Mouse (Mus musculus): Measurements from ENCODE around the gene Cux1. TPM values are rescaled to one million over a fixed set of nuclear protein-coding genes. Genes with fewer than 3 reads are reported as not detected.

Cux1 gene
- polyA plus RNA-seq, 1 experiment, result 39.7 TPM

- TF ChIP-seq FLI1 (IDR thresholded peaks at IDR 0.05; ENCODE audit: low read length) (no peak), GATA1 (IDR thresholded peaks at IDR 0.05; ENCODE audit: borderline replicate concordance, low read length) (no peak)
- no peak overlapping the region for H3K4me3 ChIP-seq (replicated peaks)
- H3K36me3 ChIP-seq (replicated peaks; ENCODE audit: low read length), result peaks cover 16% of the 10 kb centered on the region
- H3K27me3 ChIP-seq (replicated peaks), result no peaks in the 10 kb centered on the region
- no peaks in the 10 kb centered on the region for H3K9me3 ChIP-seq
- peaks cover 78% of the 10 kb centered on the region for H3K4me1 ChIP-seq
These were observed 24.1 kb downstream of the Cux1 start for GRCm38 (mm10) chr5:136543171-136543570.

DNA sequence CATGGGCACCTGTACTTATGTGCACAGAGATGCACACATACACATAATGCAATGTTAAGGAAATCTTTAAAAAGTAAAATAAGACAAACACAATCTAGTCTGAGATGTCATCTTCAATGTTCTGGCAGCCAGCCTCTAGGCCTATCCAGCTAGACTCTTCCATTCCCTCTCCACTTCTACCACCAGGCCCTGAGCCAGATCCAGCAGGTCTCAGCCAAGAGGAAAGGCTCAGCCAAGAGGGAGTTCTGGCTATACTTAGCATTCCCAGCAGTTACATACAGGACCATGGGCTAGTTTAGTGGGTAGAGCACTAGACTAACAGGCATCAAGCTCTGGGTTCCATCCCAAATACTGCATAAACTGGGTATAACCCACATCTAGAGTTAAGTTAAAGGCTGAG, 26.3 kb downstream of the Cux1 start:
- no peaks in the 10 kb centered on the region for H3K9me3 ChIP-seq
- TF ChIP-seq FLI1 (IDR thresholded peaks at IDR 0.05; ENCODE audit: low read length), result no peak
- TF ChIP-seq GATA1 (IDR thresholded peaks at IDR 0.05; ENCODE audit: borderline replicate concordance, low read length), result no peak
- H3K4me3 ChIP-seq (replicated peaks), result no peak overlapping the region
- no peaks in the 10 kb centered on the region for H3K27me3 ChIP-seq (replicated peaks)
- H3K4me1 ChIP-seq, result peaks cover 87% of the 10 kb centered on the region
- H3K36me3 ChIP-seq (replicated peaks; ENCODE audit: low read length), result peaks cover 4% of the 10 kb centered on the region

- Histone ChIP-seq H3K4me3 (replicated peaks) (no peak overlapping the region), H3K9me3 (no peaks in the 10 kb centered on the region), H3K4me1 (peaks cover 87% of the 10 kb centered on the region), H3K36me3 (replicated peaks; ENCODE audit: low read length) (peaks cover 6% of the 10 kb centered on the region), H3K27me3 (replicated peaks) (no peaks in the 10 kb centered on the region)
- TF ChIP-seq GATA1 (IDR thresholded peaks at IDR 0.05; ENCODE audit: borderline replicate concordance, low read length), result no peak
- no peak for TF ChIP-seq FLI1 (IDR thresholded peaks at IDR 0.05; ENCODE audit: low read length)
These were observed 27.0 kb downstream of the Cux1 start for GRCm38 (mm10) chr5:136540055-136540838.

- no peaks in the 10 kb centered on the region for H3K9me3 ChIP-seq
- TF ChIP-seq GATA1 (IDR thresholded peaks at IDR 0.05; ENCODE audit: borderline replicate concordance, low read length) (no peak), FLI1 (IDR thresholded peaks at IDR 0.05; ENCODE audit: low read length) (no peak)
- H3K4me1 ChIP-seq, result peaks cover 93% of the 10 kb centered on the region
- H3K27me3 ChIP-seq (replicated peaks), result no peaks in the 10 kb centered on the region
- peak overlapping the region; percentile 33 for H3K4me3 ChIP-seq (replicated peaks)
- peaks cover 11% of the 10 kb centered on the region for H3K36me3 ChIP-seq (replicated peaks; ENCODE audit: low read length)
These were observed 30.5 kb downstream of the Cux1 start for GRCm38 (mm10) chr5:136536753-136537152.

DNA sequence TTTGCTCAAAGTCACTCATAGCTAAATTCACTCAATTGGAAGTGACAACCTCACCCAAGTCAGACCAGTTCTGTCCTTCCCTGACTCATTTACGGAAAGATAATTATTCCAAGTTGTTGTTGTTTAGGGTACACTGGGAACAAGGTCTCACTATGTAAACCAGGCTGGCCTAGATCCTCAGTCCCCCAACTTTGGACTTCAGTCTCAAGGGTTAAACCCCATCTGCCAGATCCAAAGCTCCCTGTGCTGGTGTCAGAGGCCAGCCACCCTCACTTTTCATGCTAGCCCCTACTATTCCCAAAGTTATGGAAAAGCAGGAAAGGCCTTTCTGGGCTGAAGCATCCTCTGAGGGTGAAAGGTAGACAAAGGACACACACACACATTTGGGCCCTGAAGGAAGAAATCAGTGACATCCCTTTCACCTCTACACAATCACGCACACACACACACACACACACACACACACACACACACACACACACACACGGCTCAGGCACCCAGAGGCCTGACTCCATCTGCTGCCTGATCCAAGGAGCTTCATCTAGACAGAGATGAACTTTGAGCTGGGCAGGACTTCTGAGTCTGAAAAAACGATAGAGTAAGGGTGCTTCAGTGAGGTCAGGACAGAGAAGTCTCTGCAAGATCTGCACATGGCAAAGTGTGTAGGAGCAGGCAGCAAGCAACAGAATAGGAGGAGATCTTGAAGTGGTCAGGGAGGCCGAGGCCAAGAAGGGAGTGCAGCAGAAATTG, 31.1 kb downstream of the Cux1 start:
- Histone ChIP-seq H3K4me3 (replicated peaks) (no peak overlapping the region), H3K9me3 (no peaks in the 10 kb centered on the region), H3K27me3 (replicated peaks) (no peaks in the 10 kb centered on the region), H3K36me3 (replicated peaks; ENCODE audit: low read length) (peaks cover 11% of the 10 kb centered on the region), H3K4me1 (peaks cover 98% of the 10 kb centered on the region)
- TF ChIP-seq FLI1 (IDR thresholded peaks at IDR 0.05; ENCODE audit: low read length) (no peak), GATA1 (IDR thresholded peaks at IDR 0.05; ENCODE audit: borderline replicate concordance, low read length) (no peak)

DNA sequence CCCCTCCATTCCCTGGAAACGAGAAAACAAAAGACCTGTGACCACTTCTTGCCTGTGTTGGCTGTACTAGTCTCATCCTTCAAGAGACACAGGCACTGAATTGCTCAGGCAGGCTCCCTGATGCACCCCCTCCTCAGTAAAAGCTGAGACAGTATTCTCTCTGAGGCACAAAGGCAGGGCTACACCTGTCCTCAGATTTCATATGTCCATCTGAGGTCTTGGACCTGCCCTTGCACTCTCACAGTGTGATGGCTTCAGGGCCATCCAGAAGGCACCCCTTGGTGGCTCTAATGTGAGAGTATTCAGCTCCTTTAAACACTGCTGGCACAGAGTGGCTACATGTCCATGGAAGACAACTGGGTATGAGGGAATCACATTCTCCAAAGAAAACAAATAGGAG, 32.1 kb downstream of the Cux1 start:
- TF ChIP-seq GATA1 (IDR thresholded peaks at IDR 0.05; ENCODE audit: borderline replicate concordance, low read length), result no peak
- no peak for TF ChIP-seq FLI1 (IDR thresholded peaks at IDR 0.05; ENCODE audit: low read length)
- Histone ChIP-seq H3K9me3 (no peaks in the 10 kb centered on the region), H3K4me3 (replicated peaks) (no peak overlapping the region), H3K36me3 (replicated peaks; ENCODE audit: low read length) (peaks cover 9% of the 10 kb centered on the region), H3K4me1 (peaks cover 98% of the 10 kb centered on the region), H3K27me3 (replicated peaks) (no peaks in the 10 kb centered on the region)

DNA sequence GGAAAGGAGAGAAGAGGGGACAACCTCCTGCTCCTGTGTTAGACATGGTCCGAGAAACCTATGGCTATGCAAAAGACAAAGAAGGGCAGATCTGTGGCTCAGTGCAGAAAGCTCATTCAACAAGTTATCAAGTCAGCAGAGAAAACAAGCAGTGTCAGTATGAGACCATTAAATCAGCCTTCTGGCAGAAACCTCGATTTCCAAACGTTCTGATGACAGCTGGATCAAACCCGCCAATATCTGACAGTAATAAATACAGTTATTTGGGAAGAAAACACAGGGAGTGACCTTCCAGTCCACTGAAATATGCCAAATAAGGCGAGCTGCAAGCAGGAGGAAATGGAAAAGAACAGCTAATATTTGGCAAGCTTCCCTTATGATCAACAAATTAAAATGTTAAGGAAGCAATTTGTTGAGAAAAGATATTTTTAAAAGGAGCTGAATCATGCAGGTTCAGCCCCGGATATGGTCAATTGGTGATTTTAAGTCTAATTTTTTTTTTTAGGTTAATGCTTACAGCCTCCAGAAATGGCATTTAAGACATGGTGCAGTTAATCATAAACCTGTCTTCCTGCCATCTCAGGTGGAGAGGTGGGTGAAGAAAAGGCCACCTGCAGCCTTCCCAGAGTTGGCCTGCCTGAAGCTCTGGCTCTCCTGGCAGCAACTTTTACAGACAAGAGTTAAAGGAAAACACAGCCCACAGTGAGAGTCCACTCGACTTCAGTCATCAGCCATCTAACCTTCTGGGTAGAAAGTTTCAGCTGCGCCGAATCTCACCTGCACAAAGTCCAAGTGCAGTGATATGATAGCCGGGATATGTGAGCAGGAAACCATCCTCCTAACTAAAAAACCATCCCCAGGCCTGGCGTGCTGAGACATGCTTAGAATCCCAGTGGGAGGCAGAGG, 33.7 kb downstream of the Cux1 start:
- Histone ChIP-seq H3K4me3 (replicated peaks) (no peak overlapping the region), H3K27me3 (replicated peaks) (no peaks in the 10 kb centered on the region), H3K36me3 (replicated peaks; ENCODE audit: low read length) (peaks cover 15% of the 10 kb centered on the region), H3K4me1 (peaks cover 94% of the 10 kb centered on the region), H3K9me3 (no peaks in the 10 kb centered on the region)
- TF ChIP-seq GATA1 (IDR thresholded peaks at IDR 0.05; ENCODE audit: borderline replicate concordance, low read length), result no peak
- no peak for TF ChIP-seq FLI1 (IDR thresholded peaks at IDR 0.05; ENCODE audit: low read length)

DNA sequence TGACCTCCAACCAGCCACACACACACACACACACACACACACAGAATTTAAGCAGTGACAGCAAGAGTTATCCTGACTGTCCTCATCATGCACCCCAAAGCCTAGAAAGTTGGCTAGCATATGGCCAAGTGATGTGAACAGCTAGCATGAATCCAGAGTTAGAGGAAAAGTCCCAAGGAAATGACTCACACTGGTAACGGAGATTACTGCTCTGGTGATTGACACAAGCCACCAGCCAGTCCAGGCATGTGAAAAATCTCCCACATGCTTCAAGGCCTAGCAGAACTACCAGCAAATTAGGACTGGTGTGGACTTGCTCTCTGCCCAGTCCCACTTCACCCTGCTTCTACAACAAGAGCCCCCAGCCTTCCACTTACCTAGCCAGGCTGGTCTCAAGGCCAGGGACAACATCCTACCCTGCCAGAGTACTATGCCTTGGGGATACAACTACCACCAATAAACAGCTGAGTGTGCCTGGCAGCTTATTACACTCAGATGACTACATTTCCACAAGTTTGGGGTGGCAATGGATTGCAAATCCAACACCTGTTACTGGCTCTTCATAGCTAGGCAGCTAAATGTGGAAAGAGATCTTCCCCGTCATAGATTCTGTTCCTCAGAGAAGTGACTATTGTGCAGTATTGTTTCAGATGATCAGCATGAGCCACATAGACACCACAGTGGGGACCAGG, 35.5 kb downstream of the Cux1 start:
- no peaks in the 10 kb centered on the region for H3K27me3 ChIP-seq (replicated peaks)
- no peaks in the 10 kb centered on the region for H3K9me3 ChIP-seq
- H3K4me1 ChIP-seq, result peaks cover 91% of the 10 kb centered on the region
- H3K36me3 ChIP-seq (replicated peaks; ENCODE audit: low read length), result peaks cover 30% of the 10 kb centered on the region
- H3K4me3 ChIP-seq (replicated peaks), result peak overlapping the region; percentile 4
- TF ChIP-seq FLI1 (IDR thresholded peaks at IDR 0.05; ENCODE audit: low read length), result no peak
- TF ChIP-seq GATA1 (IDR thresholded peaks at IDR 0.05; ENCODE audit: borderline replicate concordance, low read length), result no peak

DNA sequence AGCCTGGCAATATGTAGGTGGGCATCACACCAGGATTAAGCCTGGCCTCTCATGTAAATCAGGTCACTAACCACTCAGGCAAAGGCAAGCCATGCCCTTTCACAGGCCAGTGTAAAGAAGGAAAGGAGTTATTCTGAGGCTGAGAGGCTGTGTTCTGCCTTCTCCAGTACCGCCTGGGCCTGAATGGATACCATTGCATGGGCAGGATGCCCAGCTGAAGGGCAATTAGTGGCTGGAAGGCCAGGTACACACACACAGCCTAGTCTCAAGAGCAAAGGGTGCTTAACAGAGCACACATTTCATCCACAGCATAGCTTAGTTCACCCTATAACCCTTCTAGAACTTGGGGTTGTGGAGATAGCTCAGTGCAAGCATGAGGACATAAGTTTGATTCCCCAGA, 36.4 kb downstream of the Cux1 start:
- no peak for TF ChIP-seq FLI1 (IDR thresholded peaks at IDR 0.05; ENCODE audit: low read length)
- no peak for TF ChIP-seq GATA1 (IDR thresholded peaks at IDR 0.05; ENCODE audit: borderline replicate concordance, low read length)
- Histone ChIP-seq H3K27me3 (replicated peaks) (no peaks in the 10 kb centered on the region), H3K4me3 (replicated peaks) (peak overlapping the region; percentile 53)

More for the DNA sequence above, 36.4 kb downstream of the Cux1 start:
- Histone ChIP-seq H3K9me3 (no peaks in the 10 kb centered on the region), H3K4me1 (peaks cover 91% of the 10 kb centered on the region), H3K36me3 (replicated peaks; ENCODE audit: low read length) (peaks cover 39% of the 10 kb centered on the region)
